Mouse (Mus musculus) retina, adult 2 months (tissue): ENCODE results near the gene Gm7971.
"Not testable (repeated sequence)": the region's sequence is repeated elsewhere in the genome, so short reads cannot be mapped to it uniquely, and the experiment has no call there.

Source experiments
- DNase-seq: peaks from one replicate; pipeline ENCODE4 v3.0.0-alpha.2; 2012; ENCODE audit warnings: low read depth, low spot score

The Gm7971 gene

GRCm38 (mm10) chr5:95594775-95595174 is at the start of gene Gm7971:
Gene Gm7971, minus strand, starts transcription at chr5:95594875.
- not testable (repeated sequence) for DNase-seq
